Comparison of ENCODE assay signal across 17 mouse cellular contexts in genomic region chr6:33950113-33950512, GRCm38 (mm10).
DNase-seq lines count a peak whose midpoint lies in the region; ATAC-seq and TF ChIP-seq lines count a peak whose summit lies in the region.
"Had no signal": no experiment of that assay in that cellular context is flagged by ENCODE, and none has a peak within 500 bp of the region (broad histone marks: within the 10 kb centered on the region; RNA-seq: fewer than 3 reads in every experiment).

No protein-coding gene starts in this region.

- intact Hi-C loops in gastrocnemius, adult 2 months (cut with DNase I): no loop called here
- intact Hi-C loops in gastrocnemius, postnatal 14 days (cut with DNase I; ENCODE audit: low total_unique reads): no loop called here

- no peaks in the 10 kb centered on the region for H3K9me3 ChIP-seq in liver, postnatal 0 days (ENCODE audit: low read length)
- H3K9me3 ChIP-seq in liver, embryonic 12.5 days (replicated peaks): no peaks in the 10 kb centered on the region
- H3K9me3 ChIP-seq: embryonic facial prominence, embryonic 15.5 days; hindbrain, embryonic 12.5 days had no signal

- H3K36me3 ChIP-seq in liver, postnatal 0 days (replicated peaks; ENCODE audit: insufficient read depth, low read length): no peaks in the 10 kb centered on the region
- H3K36me3 ChIP-seq in liver, embryonic 12.5 days: no peaks in the 10 kb centered on the region
- H3K36me3 ChIP-seq: embryonic facial prominence, embryonic 15.5 days; hindbrain, embryonic 12.5 days had no signal

- no peak for ATAC-seq in liver, postnatal 0 days
- ATAC-seq in liver, embryonic 12.5 days: no peak
- ATAC-seq: midbrain, embryonic 16.5 days had no signal

- DNase-seq in gastrocnemius, adult 2 months: no peak
- DNase-seq in gastrocnemius, postnatal 14 days: no peak
- no peak for DNase-seq in liver, postnatal 0 days
- peak; percentile 2 to 11 for DNase-seq in B cell, adult 2 months
- peak; percentile 37 for DNase-seq in ZHBTc4 (ENCODE audit: low read depth, low spot score)
- DNase-seq in adrenal gland, adult 8-10 months: no peak
- DNase-seq in cerebellum, postnatal 10 days: no peak
- DNase-seq: adrenal gland, postnatal 10 days; cerebellum, adult 2 months; kidney, adult 18-20 months; kidney, postnatal 36 days; left cerebral cortex, postnatal 4 days; right cerebral cortex, postnatal 25 days had no signal

- WGBS in liver, postnatal 0 days (ENCODE audit: insufficient replicate concordance): 85% methylated on average over 2 of the region's 2 CpGs
- whole genome bisulfite sequencing in liver, embryonic 12.5 days (ENCODE audit: insufficient replicate concordance): 76% methylated on average over 2 of the region's 2 CpGs

- no peak overlapping the region for H3K4me2 ChIP-seq in liver, postnatal 0 days (ENCODE audit: low read depth, low read length)
- no peak overlapping the region for H3K4me2 ChIP-seq in liver, embryonic 12.5 days
- H3K4me2 ChIP-seq: embryonic facial prominence, embryonic 15.5 days; hindbrain, embryonic 12.5 days had no signal

- no peak overlapping the region for H3K4me3 ChIP-seq in gastrocnemius, adult 2 months
- H3K4me3 ChIP-seq in liver, postnatal 0 days (ENCODE audit: low read depth, low read length): no peak overlapping the region
- no peak overlapping the region for H3K4me3 ChIP-seq in liver, embryonic 12.5 days
- H3K4me3 ChIP-seq: embryonic facial prominence, embryonic 15.5 days; hindbrain, embryonic 12.5 days had no signal

- no peak overlapping the region for H3K27ac ChIP-seq in gastrocnemius, adult 2 months
- H3K27ac ChIP-seq in liver, postnatal 0 days (ENCODE audit: low read depth): no peak overlapping the region
- no peak overlapping the region for H3K27ac ChIP-seq in liver, embryonic 12.5 days
- H3K27ac ChIP-seq: embryonic facial prominence, embryonic 15.5 days; hindbrain, embryonic 12.5 days had no signal

- H3K9ac ChIP-seq in liver, postnatal 0 days (replicated peaks): no peak overlapping the region
- H3K9ac ChIP-seq in liver, embryonic 12.5 days: no peak overlapping the region
- H3K9ac ChIP-seq: embryonic facial prominence, embryonic 15.5 days; hindbrain, embryonic 12.5 days had no signal

- TF ChIP-seq EP300 in liver, postnatal 0 days (IDR thresholded peaks at IDR 0.05; ENCODE audit: low read depth): no peak

- no peaks in the 10 kb centered on the region for H3K4me1 ChIP-seq in liver, postnatal 0 days (ENCODE audit: insufficient read depth)
- H3K4me1 ChIP-seq in liver, embryonic 12.5 days: no peaks in the 10 kb centered on the region
- H3K4me1 ChIP-seq: embryonic facial prominence, embryonic 15.5 days; hindbrain, embryonic 12.5 days had no signal

- no peaks in the 10 kb centered on the region for H3K27me3 ChIP-seq in liver, postnatal 0 days (ENCODE audit: insufficient read depth, low read length)
- no peaks in the 10 kb centered on the region for H3K27me3 ChIP-seq in liver, embryonic 12.5 days (replicated peaks)
- H3K27me3 ChIP-seq: embryonic facial prominence, embryonic 15.5 days; hindbrain, embryonic 12.5 days had no signal

- TF ChIP-seq CTCF in gastrocnemius, adult 2 months (IDR thresholded peaks at IDR 0.05): peak; percentile 29; the same call in 1 of the 2 replicates
- TF ChIP-seq CTCF in liver, postnatal 0 days (IDR thresholded peaks at IDR 0.05; ENCODE audit: low read depth): peak; percentile 22; the same call in 1 of the 2 replicates

Comparison
In these comparisons a context has a peak if more than half of its experiments do, and no peak if none do; other contexts are left out.
1. DNase-seq: peak in B cell, adult 2 months (2 of 2) and ZHBTc4 (single experiment); none in gastrocnemius, adult 2 months (single experiment), gastrocnemius, postnatal 14 days (single experiment), liver, postnatal 0 days (single experiment), adrenal gland, adult 8-10 months (single experiment) and cerebellum, postnatal 10 days (0 of 2).